34 mouse cellular contexts compared by ENCODE assay signal in the genomic region with DNA sequence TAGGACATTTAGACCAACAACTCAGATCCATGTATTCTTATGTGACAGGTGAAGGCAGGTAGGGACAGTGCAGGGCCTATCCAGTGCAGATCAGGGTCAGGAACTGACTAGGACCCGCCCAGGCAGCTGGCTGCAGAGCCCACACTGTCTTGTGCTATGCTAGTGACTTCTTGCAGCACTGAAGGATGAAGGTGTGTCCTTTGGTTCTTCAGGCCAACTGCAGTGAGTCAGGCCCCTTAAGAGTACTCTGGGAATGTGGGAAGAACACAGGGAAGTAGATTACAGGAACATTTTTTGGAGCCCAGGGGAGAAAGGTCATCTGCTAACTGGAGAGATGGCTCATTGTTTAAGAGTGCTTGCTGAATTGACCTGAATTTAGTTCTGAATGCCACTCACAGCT. TPM values are rescaled to one million over a fixed set of nuclear protein-coding genes. Genes with fewer than 3 reads are reported as not detected.
DNase-seq lines count a peak whose midpoint lies in the region; ATAC-seq and TF ChIP-seq lines count a peak whose summit lies in the region.
"Had no signal": no experiment of that assay in that cellular context is flagged by ENCODE, and none has a peak within 500 bp of the region (broad histone marks: within the 10 kb centered on the region; RNA-seq: fewer than 3 reads in every experiment).

No protein-coding gene starts in this region.

- WGBS in intestine, embryonic 14.5 days = 81% methylated on average over 1 of the region's 1 CpGs
- WGBS in intestine, postnatal 0 days = 46% methylated on average over 1 of the region's 1 CpGs

- H3K27ac ChIP-seq in intestine, embryonic 14.5 days (ENCODE audit: low read depth) = no peak overlapping the region
- no peak overlapping the region for H3K27ac ChIP-seq in intestine, postnatal 0 days (ENCODE audit: low read depth, low read length)
- H3K27ac ChIP-seq: embryonic facial prominence, embryonic 13.5 days; forebrain, embryonic 10.5 days; forebrain, embryonic 15.5 days; heart, adult 2 months; hindbrain, embryonic 13.5 days; kidney, postnatal 0 days; liver, embryonic 12.5 days; lung, embryonic 15.5 days; neural tube, embryonic 15.5 days; stomach, embryonic 15.5 days had no signal

- DNase-seq in intestine, embryonic 14.5 days (ENCODE audit: low spot score) = no peak
- DNase-seq in 3T3-L1 (ENCODE audit: low read depth, low spot score) (peak; percentile 58), ZHBTc4 (ENCODE audit: low read depth, low spot score) (peak; percentile 52)
- DNase-seq in lung, postnatal 36 days = peak; percentile 55
- no peak for DNase-seq in adrenal gland, adult 8-10 months
- DNase-seq in adrenal gland, postnatal 4 days (ENCODE audit: low spot score in 2 of 2) = no peak
- DNase-seq: adrenal gland, postnatal 25 days; B cell, adult 2 months; cerebellum, adult 18-20 months; cerebellum, postnatal 10 days; gastrocnemius, postnatal 36 days; heart, adult 2 months; heart, postnatal 4 days; kidney, adult 8-10 months; kidney, postnatal 4 days; layer of hippocampus, postnatal 36 days; left cerebral cortex, postnatal 4 days; midbrain, embryonic 14.5 days; retina, postnatal 1 day; right cerebral cortex, postnatal 14 days; thymus, postnatal 14 days had no signal

- no peak overlapping the region for H3K4me2 ChIP-seq in intestine, embryonic 14.5 days (ENCODE audit: low read length)
- H3K4me2 ChIP-seq in intestine, postnatal 0 days (replicated peaks; ENCODE audit: low read depth) = no peak overlapping the region
- H3K4me2 ChIP-seq: embryonic facial prominence, embryonic 13.5 days; forebrain, embryonic 15.5 days; heart, embryonic 12.5 days; hindbrain, embryonic 13.5 days; liver, embryonic 12.5 days; lung, embryonic 15.5 days; neural tube, embryonic 15.5 days; stomach, embryonic 15.5 days had no signal

- no peak for TF ChIP-seq CTCF in intestine, postnatal 0 days (IDR thresholded peaks at IDR 0.05; ENCODE audit: low read depth)

- H3K4me1 ChIP-seq in intestine, embryonic 14.5 days (replicated peaks; ENCODE audit: control insufficient read depth, insufficient read depth, low read length) = no peaks in the 10 kb centered on the region
- no peaks in the 10 kb centered on the region for H3K4me1 ChIP-seq in intestine, postnatal 0 days (replicated peaks; ENCODE audit: control insufficient read depth, insufficient read depth, low read length)
- H3K4me1 ChIP-seq: embryonic facial prominence, embryonic 13.5 days; forebrain, embryonic 10.5 days; forebrain, embryonic 15.5 days; heart, embryonic 12.5 days; hindbrain, embryonic 13.5 days; liver, embryonic 12.5 days; lung, embryonic 15.5 days; neural tube, embryonic 15.5 days; stomach, embryonic 15.5 days had no signal

- ATAC-seq in intestine, embryonic 14.5 days (replicated peaks; ENCODE audit: low FRiP score, low TSS enrichment, low read depth) = 0 out of 2 replicates have a peak, but pooled peaks have one; percentile 8
- ATAC-seq in intestine, postnatal 0 days = no peak
- ATAC-seq: forebrain, embryonic 15.5 days; liver, embryonic 12.5 days had no signal

- H3K27me3 ChIP-seq in intestine, embryonic 14.5 days (replicated peaks; ENCODE audit: control insufficient read depth, insufficient read depth, low read length) = no peaks in the 10 kb centered on the region
- no peaks in the 10 kb centered on the region for H3K27me3 ChIP-seq in intestine, postnatal 0 days (replicated peaks; ENCODE audit: control insufficient read depth, insufficient read depth, low read length)
- H3K27me3 ChIP-seq: embryonic facial prominence, embryonic 13.5 days; forebrain, embryonic 15.5 days; heart, embryonic 12.5 days; hindbrain, embryonic 13.5 days; liver, embryonic 12.5 days; lung, embryonic 15.5 days; neural tube, embryonic 15.5 days; stomach, embryonic 15.5 days had no signal

- no peaks in the 10 kb centered on the region for H3K9me3 ChIP-seq in intestine, embryonic 14.5 days (ENCODE audit: control insufficient read depth, low read length)
- H3K9me3 ChIP-seq in intestine, postnatal 0 days (ENCODE audit: control insufficient read depth) = no peaks in the 10 kb centered on the region
- H3K9me3 ChIP-seq: embryonic facial prominence, embryonic 13.5 days; forebrain, embryonic 10.5 days; forebrain, embryonic 15.5 days; heart, embryonic 12.5 days; hindbrain, embryonic 13.5 days; liver, embryonic 12.5 days; lung, embryonic 15.5 days; neural tube, embryonic 15.5 days; stomach, embryonic 15.5 days had no signal

- H3K36me3 ChIP-seq in intestine, embryonic 14.5 days (ENCODE audit: control insufficient read depth, insufficient read depth, low read length) = peaks cover 59% of the 10 kb centered on the region
- H3K36me3 ChIP-seq in intestine, postnatal 0 days (ENCODE audit: control insufficient read depth, insufficient read depth) = peaks cover 39% of the 10 kb centered on the region
- H3K36me3 ChIP-seq: forebrain, embryonic 15.5 days; hindbrain, embryonic 13.5 days had no signal

- H3K4me3 ChIP-seq in intestine, embryonic 14.5 days (ENCODE audit: low read depth, low read length) = no peak overlapping the region
- H3K4me3 ChIP-seq in intestine, postnatal 0 days (ENCODE audit: low read depth, low read length) = no peak overlapping the region
- H3K4me3 ChIP-seq: embryonic facial prominence, embryonic 13.5 days; forebrain, embryonic 10.5 days; forebrain, embryonic 15.5 days; heart, adult 2 months; heart, embryonic 12.5 days; hindbrain, embryonic 13.5 days; liver, embryonic 12.5 days; lung, embryonic 15.5 days; neural tube, embryonic 15.5 days; stomach, embryonic 15.5 days had no signal

- H3K9ac ChIP-seq in intestine, embryonic 14.5 days (ENCODE audit: low read length) = no peak overlapping the region
- no peak overlapping the region for H3K9ac ChIP-seq in intestine, postnatal 0 days (ENCODE audit: low read depth, low read length)
- H3K9ac ChIP-seq: embryonic facial prominence, embryonic 13.5 days; forebrain, embryonic 15.5 days; heart, embryonic 12.5 days; hindbrain, embryonic 13.5 days; liver, embryonic 12.5 days; lung, embryonic 15.5 days; neural tube, embryonic 15.5 days; stomach, embryonic 15.5 days had no signal

RNA-seq across cellular contexts. Expression of gene Abca4, which starts 31.8 kb away (rescaled TPM):
- polyA plus RNA-seq in intestine, embryonic 14.5 days (2014; fragmentation: Nextera tagmentation; extraction: Ambion mirVana) = 0.99 and 2.2 TPM in 2 replicates
- polyA plus RNA-seq in intestine, postnatal 0 days (2015; fragmentation: Nextera tagmentation; extraction: Ambion mirVana) = 0.56 and 0.92 TPM in 2 replicates
- 10 to 100 TPM in 1 of 4 experiments, 1 to 10 TPM in 3; 1.3 to 14.0 (median 2.5) TPM for total RNA-seq in adrenal gland, adult 8-10 months (2022)
- total RNA-seq in adrenal gland, postnatal 4 days (2021) = 1 to 10 TPM; 2.8 to 3.6 TPM
- total RNA-seq: megakaryocyte-erythroid progenitor cell, adult 5-6 weeks; monocyte, adult 5-6 weeks had no signal

Comparison
In these comparisons a context has a peak if more than half of its experiments do, and no peak if none do; other contexts are left out.
1. DNase-seq: peak in 3T3-L1 (single experiment), ZHBTc4 (single experiment) and lung, postnatal 36 days (single experiment); none in intestine, embryonic 14.5 days (single experiment), adrenal gland, adult 8-10 months (single experiment) and adrenal gland, postnatal 4 days (0 of 2).